Mouse (Mus musculus) lung, postnatal 0 days (tissue): ENCODE results near the gene Btk.

ENCODE experiments used
- CTCF ChIP-seq: IDR thresholded peaks from 2 replicates; pipeline ENCODE4 v1.5.1; 2016; ENCODE audit warnings: antibody characterized with exemption, mild to moderate bottlenecking
- EP300 ChIP-seq: IDR thresholded peaks from 2 replicates; pipeline ENCODE4 v1.6.1; 2016; ENCODE audit warnings: antibody characterized with exemption, mild to moderate bottlenecking, control low read depth

DNA sequence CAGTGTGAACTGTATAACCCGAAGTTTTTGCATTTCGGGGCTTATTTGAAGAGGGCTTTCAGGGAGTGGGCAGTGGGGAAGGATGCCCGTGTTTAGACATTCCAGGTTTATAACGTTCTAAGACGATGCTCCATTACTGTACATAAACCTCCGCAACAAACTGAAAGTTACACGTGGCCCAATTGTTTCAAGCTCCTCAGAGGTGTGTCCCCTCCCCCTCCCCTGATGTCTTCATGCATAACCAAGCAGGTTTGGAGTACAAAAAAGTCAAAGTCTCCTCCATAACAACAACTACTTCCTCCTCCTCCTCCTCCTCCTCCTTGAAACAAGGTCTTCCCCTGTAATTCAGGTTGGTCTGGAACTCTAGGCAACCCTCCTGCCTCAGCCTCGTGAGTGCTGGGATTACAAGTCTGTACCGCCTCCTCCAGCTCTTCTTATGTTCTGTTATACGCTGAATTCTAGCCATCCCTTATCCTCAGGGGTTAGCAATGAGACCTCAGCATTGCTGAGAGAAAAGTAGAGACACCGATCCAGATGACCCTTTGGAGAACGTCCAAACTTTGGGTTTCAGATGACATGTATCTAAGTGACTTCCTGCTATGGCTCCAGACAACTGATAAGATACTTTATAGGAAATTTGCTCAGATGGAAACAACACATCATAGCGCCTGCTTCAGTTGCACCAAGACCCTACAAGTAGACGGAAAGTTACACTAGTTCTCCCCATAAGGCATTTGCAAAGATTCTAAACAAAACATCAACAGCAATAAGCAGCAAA lies 2.7 kb downstream of the Btk start:
- TF ChIP-seq EP300 (no peak), CTCF (no peak)
